Mouse (Mus musculus): ENCODE measurements around the gene Shc4.

- TF ChIP-seq GATA1 (IDR thresholded peaks at IDR 0.05; ENCODE audit: borderline replicate concordance, low read length) (no peak), POLR2AphosphoS5 (IDR thresholded peaks at IDR 0.05; ENCODE audit: insufficient replicate concordance, low read depth, low read length) (no peak), CTCF (IDR thresholded peaks at IDR 0.05; ENCODE audit: low read depth, low read length) (no peak)
Measured at GRCm38 (mm10) chr2:125615858-125616424, 108.0 kb downstream of the Shc4 start.
